Mouse (Mus musculus): ENCODE data around the gene Ski. TPM values are rescaled to one million over a fixed set of nuclear protein-coding genes. Genes with fewer than 3 reads are reported as not detected.

Gene Ski
- total RNA-seq, 2 experiments from 2014 or later, result 128 to 136 TPM

GRCm38 (mm10) chr4:155158543-155158917 lies 63.9 kb downstream of the Ski start:
- peak overlapping the region; percentile 72; the same call in 1 of the 2 replicates for H3K27ac ChIP-seq
- no peak overlapping the region for H3K4me3 ChIP-seq
- no peak for TF ChIP-seq CTCF (conservative IDR thresholded peaks at IDR 0.05)
- DNase-seq (ENCODE audit: low spot score in 2 of 2), result no peak

DNA sequence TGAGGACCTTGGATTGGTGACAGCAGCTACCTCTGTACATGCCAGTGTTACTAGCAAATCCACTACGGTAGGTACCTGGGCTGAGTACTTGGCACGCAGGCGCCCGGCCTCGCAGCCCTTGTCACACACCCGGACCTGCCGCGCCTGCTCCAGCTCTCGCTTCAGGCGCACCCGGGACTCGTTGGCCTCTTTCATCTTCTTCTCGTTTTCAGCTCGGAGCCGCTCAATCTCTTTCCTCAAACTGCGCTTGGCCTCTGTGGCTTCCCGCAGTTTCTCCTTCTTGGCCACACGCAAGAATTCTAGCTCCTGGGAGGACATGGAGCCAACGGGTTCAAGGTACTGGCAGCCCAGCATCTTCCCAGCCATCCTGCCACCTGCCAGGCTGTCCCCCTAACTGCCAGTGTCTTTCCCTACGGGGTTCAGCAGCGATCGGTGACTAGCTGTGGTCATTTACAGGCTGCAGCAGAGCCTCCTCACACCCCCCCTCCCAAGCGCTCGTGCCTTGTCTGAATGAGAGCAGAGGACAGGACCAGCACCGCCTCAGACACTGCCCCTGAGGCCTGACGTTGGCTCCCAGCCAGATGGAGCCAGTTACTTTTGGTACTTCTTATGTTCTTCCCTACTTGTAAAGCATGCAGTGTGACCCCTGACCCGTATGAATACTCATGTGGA lies 64.4 kb downstream of the Ski start:
- DNase-seq (ENCODE audit: low spot score in 2 of 2), result no peak
- Histone ChIP-seq H3K27ac (peak overlapping the region; percentile 72), H3K4me3 (no peak overlapping the region)
- TF ChIP-seq CTCF (conservative IDR thresholded peaks at IDR 0.05), result no peak

DNA sequence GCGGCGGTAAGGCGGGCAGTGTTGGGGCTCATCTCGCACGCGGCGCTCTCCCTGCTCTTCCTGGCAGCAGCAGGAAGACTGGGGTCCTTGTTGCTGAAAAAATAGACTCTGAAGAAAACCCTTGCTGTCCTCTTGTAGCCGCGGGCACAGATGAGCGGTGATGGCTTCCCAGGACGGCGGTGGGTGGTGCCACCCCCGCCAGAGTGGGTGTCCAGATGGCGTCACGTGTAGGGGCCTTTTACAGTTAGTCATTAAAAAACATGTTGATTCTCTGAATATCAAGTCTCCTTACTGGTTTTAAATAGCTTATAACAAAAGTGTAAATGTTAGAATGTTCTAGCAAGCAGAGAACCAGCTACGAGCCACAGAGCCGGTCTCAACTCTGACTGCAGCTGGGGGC lies 65.7 kb downstream of the Ski start:
- DNase-seq (ENCODE audit: low spot score in 2 of 2), result peak in 1 of 2 experiments; percentile 41
- Histone ChIP-seq H3K27ac (peak overlapping the region; percentile 72), H3K4me3 (no peak overlapping the region)
- TF ChIP-seq CTCF (conservative IDR thresholded peaks at IDR 0.05), result no peak

- DNase-seq (ENCODE audit: low spot score in 2 of 2), result no peak
- TF ChIP-seq CTCF (conservative IDR thresholded peaks at IDR 0.05), result no peak
- Histone ChIP-seq H3K4me3 (no peak overlapping the region), H3K27ac (no peak overlapping the region)
These were observed 67.4 kb downstream of the Ski start for GRCm38 (mm10) chr4:155154986-155155385.

GRCm38 (mm10) chr4:155153389-155154072 lies 68.9 kb downstream of the Ski start:
- H3K4me3 ChIP-seq, result no peak overlapping the region
- DNase-seq (ENCODE audit: low spot score in 2 of 2), result no peak
- no peak overlapping the region for H3K27ac ChIP-seq
- TF ChIP-seq CTCF (conservative IDR thresholded peaks at IDR 0.05), result no peak

GRCm38 (mm10) chr4:155152476-155152875 lies 69.9 kb downstream of the Ski start:
- H3K27ac ChIP-seq, result 0 out of 2 replicates have a peak overlapping the region, but pooled peaks have one; percentile 10

GRCm38 (mm10) chr4:155151845-155152244 lies 70.5 kb downstream of the Ski start:
- peak overlapping the region; percentile 24; the same call in 1 of the 2 replicates for H3K27ac ChIP-seq
- no peak overlapping the region for H3K4me3 ChIP-seq
- no peak for DNase-seq (ENCODE audit: low spot score in 2 of 2)
- TF ChIP-seq CTCF (conservative IDR thresholded peaks at IDR 0.05), result no peak

More at GRCm38 (mm10) chr4:155152476-155152875, 69.9 kb downstream of the Ski start:
- DNase-seq (ENCODE audit: low spot score in 2 of 2), result no peak
- no peak overlapping the region for H3K4me3 ChIP-seq
- TF ChIP-seq CTCF (conservative IDR thresholded peaks at IDR 0.05), result no peak

DNA sequence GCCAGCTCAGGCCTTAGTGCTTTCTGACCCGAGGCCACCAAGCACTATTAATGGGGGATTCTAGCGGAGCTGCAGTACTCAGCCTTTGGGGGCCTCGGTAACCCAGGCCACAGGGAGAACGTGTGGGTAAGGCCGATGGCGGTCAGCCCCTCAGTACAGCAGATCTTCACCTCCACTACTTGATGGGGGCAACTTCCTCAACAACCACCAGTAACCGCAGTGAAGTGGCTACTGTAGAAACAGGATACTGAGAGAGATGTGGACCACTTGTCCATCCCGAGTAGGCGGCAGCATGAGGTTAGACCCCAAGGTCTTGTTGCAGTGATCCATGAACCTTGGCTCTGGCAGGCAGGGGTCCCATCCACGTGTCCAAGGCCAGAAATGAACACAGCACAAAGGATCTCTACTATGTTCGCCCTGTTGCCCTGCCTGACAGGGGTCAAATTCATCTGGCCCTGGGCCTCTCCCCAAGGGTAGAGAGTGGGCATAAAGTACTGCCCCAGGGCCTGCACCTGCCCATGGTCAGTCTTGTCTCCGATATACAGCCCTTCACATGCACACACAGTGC lies 71.1 kb downstream of the Ski start:
- no peak for TF ChIP-seq CTCF (conservative IDR thresholded peaks at IDR 0.05)
- no peak for DNase-seq (ENCODE audit: low spot score in 2 of 2)
- H3K4me3 ChIP-seq, result peak overlapping the region; percentile 63
- H3K27ac ChIP-seq, result peak overlapping the region; percentile 88

- Histone ChIP-seq H3K27ac (peak overlapping the region; percentile 88), H3K4me3 (peak overlapping the region; percentile 63)
- no peak for TF ChIP-seq CTCF (conservative IDR thresholded peaks at IDR 0.05)
- peak; percentile 56 to 69 for DNase-seq (ENCODE audit: low spot score in 2 of 2)
These were observed 71.9 kb downstream of the Ski start for GRCm38 (mm10) chr4:155150276-155151113.

GRCm38 (mm10) chr4:155149941-155150275 lies 72.5 kb downstream of the Ski start:
- H3K4me3 ChIP-seq, result no peak overlapping the region; the same call in 1 of the 2 replicates
- no peak for TF ChIP-seq CTCF (conservative IDR thresholded peaks at IDR 0.05)
- DNase-seq (ENCODE audit: low spot score in 2 of 2), result no peak
- H3K27ac ChIP-seq, result peak overlapping the region; percentile 88; the same call in 1 of the 2 replicates

DNA sequence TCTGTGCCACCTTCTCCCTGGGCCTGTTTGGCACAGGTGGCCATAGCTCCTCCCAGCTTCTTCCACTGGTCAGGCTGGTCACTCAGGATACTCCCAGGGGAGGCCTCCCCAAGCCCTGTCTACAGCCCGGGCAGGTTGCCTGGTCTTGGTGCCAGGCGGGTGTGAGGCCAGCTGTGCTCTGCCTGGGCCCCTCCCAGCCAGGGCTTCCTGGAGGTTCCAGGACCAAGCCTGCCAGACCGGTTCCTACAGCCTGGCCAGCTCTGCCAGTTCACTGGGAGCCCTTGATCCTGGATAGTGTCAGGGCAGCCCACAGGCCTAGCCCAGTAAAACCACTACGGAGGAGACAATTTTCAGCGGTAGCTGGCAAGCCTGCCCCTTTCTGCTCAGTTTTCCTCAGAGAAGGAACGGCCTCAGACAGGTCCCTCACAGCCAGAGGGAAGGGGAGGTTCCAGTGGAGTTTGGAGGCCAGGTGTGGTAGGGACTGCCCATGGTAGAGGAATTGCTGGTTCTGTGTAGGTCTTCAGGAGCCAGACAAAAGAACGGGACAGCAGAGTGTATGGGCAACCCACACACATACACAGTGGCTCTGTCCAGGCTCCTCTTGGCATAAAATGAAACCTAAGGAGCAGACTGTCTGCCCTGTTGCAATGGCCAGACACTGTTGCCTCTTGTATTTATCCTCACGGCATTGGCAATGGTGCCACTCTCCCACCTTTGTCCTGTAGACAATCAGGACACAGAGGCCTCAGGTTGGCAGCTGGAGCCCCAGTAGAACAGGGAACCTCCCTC lies 73.3 kb downstream of the Ski start:
- Histone ChIP-seq H3K4me3 (no peak overlapping the region), H3K27ac (no peak overlapping the region)
- no peak for TF ChIP-seq CTCF (conservative IDR thresholded peaks at IDR 0.05)
- DNase-seq (ENCODE audit: low spot score in 2 of 2), result no peak

DNA sequence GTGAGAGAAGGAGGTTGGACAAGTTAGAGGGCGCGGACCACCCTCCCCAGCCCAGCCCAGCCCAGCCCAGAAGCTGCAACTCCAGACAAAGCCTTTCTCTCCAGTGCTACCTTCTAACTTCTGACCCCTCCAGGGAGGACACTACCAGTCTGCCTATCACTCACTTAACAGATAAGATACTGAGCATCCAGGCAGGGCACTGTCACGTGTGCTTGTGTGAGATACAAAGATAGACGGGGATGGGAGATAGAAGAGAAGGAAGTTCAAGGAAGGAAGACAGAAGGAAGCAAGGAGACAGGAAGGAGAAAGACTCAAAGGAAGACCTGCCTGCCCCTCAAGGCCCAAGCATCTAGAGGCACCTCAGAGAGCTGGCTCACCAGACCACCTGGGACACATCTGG lies 73.9 kb downstream of the Ski start:
- H3K4me3 ChIP-seq, result no peak overlapping the region
- no peak overlapping the region for H3K27ac ChIP-seq
- no peak for TF ChIP-seq CTCF (conservative IDR thresholded peaks at IDR 0.05)
- DNase-seq (ENCODE audit: low spot score in 2 of 2), result no peak
